Mouse (Mus musculus) hematopoietic stem cell, adult 5-6 weeks (primary cell): Measurements from ENCODE around the gene Slc22a14. TPM values are rescaled to one million over a fixed set of nuclear protein-coding genes. Genes with fewer than 3 reads are reported as not detected.
"Not testable (repeated sequence)": the region's sequence is repeated elsewhere in the genome, so short reads cannot be mapped to it uniquely, and the experiment has no call there.

Experiments
- ATAC-seq, 2 experiments: fragments of 125-278 bp in 1 of 2; replicated peaks in 1 of 2; 2 replicates each; pipeline ENCODE4 v1.8.0; 2016 to 2017; ENCODE audit warnings: inconsistent platforms in 2 of 2, mild to moderate bottlenecking in 2 of 2, moderate number of reproducible peaks in 2 of 2, low read depth in 1 of 2, moderate TSS enrichment in 1 of 2; ENCODE audit not compliant: low FRiP score in 2 of 2, poor library complexity in 2 of 2, severe bottlenecking in 2 of 2, insufficient read depth in 1 of 2, low TSS enrichment in 1 of 2
- total RNA-seq: library from RNA; stranded (forward); fragments of 172-1452, 232-1000 nt; gene quantifications from 2 replicates; pipeline ENCODE4 v1.2.3, GENCODE M21; 2017

Gene Slc22a14
- total RNA-seq, 1 experiment from 2014 or later, result not detected

DNA sequence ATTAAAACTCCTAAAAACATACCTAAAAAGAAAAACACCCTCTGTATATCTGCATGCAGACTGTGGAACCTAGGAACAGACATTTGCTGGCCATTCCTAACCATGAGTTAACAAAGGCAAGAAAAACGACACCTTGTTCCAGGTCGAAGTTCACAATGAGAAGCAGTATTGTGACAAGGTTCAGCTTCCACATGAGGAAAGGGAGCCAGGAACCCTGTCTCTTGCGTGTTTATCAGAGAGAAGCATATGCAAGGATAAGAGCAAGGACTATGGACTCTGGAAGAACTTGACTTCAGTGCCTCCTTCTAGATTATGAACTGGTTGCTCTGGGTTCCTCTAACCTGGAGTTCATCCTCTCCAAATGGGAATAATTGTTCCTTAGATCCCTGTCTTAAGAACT, 121.4 kb downstream of the Slc22a14 start:
- ATAC-seq, result no peak

DNA sequence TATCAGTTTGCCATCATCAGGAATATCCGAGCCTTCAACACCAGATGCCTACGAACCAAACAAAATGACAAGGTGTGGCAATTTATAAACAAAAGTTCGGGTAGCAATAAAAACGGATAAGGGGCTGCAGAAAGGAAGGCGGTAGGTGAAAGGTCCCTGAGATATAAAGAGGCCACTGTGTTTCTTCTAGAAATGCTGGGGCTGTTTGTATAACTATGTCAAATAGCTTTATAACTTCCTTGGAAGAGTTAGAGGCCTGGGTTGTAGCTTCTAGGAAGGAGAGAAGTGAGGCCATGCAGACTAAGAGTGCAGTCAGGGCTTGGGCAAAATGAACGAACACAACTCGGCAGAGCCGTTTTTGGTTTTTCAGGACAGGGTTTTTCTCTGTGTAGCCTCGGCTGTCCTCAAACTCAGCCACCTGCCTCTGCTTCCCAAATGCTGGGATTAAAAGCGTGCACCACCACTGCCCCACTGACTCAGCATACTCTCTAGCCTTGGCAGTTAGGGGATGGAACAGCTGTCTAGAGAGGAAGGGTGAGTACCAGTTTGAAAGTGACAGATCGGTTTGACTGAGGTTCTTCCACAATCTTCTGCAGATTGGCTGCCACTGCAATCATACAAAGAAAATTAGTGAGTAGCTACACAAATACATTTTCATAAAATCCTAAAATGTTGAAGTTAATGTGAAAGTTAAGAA, 124.0 kb downstream of the Slc22a14 start:
- no peak for ATAC-seq

DNA sequence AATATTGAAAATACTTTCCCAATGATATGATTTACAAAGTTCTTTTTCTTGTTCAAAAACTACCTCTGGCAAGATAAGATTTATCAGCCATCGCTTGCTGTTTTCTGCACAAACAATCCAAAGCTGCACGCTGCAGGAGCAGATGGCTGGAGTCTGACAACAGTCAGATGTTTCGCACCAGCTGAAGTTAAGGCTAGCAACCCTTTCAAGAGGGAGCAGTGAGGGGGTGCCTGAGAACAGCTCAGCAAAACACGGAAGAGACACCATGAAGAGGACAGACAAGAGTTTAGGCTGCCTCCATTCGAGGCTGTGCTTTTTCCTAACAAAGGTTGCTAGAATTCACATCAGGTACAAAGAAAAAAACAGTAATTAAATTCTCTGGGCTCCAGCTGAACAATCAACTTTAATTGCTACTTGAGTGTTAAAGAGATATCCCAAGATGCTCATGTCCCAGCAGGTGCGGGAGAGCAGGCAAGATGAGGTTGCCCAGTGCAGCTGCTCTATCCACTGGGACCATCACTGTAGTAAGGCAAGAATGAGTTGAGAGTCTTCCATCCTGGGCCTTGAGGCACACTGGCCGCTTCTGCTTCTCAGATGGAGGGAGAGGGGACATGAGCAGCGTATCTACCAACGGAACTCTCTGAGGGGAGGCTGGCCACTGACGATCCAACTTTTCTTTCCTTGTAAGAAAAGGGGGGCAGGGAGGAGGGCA, 124.9 kb downstream of the Slc22a14 start:
- ATAC-seq, result no peak

DNA sequence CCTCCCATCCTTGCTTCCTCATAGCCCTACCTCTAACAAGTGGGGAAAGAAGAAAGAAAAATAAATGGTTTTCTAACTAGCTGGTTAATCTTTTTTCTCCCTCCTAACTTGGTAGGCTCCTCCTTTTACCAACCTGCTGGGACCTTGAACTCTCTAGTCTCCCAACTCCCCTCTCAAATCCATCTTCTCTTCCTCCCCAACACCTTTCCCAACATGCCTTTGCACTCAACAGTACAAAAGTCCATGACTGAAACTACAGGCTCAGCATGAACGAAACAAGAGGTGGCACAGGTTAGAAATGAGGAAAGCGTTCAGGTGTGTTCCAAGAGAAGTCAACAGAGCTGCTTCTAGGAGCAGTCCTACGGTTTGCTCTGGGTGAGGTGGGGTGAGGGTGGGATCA, 126.1 kb downstream of the Slc22a14 start:
- no peak for ATAC-seq

DNA sequence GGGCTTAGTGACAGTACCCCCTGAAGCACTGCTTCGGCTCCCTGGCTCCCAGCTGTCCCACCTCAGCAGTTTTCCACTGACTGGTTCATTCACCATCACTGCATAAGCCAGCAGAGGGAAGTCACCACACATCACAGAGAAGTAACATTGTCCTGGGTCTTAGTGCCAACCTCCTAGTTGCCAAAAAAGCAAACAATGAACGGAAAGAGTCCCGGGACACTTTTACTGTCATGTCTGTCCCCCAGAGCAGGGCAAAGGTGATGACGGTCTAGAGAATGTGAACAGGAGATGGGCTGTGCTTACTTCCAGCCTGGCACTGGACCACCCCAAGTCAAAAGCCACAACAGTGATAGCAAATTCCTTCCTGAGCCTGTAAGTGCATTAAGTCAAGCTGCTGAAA, 126.6 kb downstream of the Slc22a14 start:
- ATAC-seq, result no peak

DNA sequence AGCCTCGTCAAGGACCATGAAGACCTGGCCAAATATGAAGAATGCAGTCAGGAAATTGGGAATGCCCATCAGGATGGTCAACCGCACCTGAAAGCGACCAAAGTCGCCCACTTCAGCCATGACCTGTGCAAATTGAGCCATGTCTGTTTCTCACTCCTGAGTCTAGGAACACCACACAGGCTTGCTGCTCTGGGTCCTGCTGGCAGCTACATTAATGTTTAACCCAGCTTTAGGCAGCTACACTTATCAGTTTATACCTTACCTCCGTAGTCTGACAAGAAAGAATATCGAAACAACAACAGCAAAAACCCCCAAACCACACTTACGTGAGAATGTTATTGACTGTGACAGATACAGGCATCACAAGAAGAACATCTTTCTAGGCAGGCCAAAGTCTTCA, 133.8 kb downstream of the Slc22a14 start:
- no peak for ATAC-seq

DNA sequence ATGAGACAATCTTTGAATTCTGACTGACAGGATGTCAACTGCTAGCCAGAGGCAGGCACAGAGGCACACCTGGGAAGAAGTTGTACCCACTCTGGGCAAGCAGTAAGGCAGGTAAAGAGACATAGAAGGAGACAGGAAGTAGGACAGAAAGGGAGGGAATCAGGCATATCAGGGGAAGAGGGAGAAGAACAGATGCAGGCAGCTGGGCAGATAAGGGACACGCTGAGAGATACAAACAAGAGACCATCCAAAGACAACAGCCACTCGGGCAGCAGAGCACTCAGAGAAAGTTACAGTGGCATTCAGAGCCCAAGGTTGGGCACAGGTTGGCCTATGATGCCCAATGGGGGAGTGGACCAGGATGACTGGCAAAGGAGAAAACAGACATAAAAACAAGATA, 134.5 kb downstream of the Slc22a14 start:
- ATAC-seq, result no peak

DNA sequence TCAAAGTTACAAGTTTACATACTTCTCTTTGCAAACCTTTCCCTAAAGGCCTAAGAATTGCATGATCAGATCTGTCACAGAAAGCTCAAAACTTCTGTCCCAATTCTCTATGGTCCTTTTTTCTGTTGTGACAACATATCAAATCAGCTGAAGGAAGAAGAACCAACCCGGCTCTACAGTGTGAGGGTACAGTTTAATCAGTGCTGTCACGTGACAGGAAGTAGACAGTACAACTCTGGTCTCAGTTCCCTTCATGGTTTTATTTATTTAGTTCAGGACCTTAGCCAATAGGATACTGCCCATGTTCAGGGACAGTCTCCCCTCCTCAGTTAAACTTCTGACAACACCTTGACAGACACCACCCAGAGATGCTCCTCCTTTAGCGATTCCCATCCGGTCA, 145.1 kb downstream of the Slc22a14 start:
- ATAC-seq, result no peak

DNA sequence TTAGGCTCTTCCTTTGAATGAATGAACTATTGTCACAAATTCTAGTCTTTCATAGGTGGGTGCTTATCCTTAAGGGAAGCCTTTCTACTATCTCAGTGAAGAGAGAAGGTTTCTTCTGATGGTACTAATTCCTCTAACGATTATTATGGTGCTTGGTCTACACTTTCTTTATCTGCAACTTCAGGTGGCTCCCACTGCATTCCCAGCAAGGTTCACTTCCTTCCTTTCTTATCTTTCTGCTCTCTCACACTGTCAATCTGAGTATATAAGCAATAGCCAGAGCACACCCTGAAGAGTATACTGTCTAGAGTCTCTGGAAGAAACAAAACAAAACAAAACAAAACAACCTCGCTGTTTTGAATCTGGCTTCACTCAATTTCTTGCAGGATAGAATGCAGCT, 145.7 kb downstream of the Slc22a14 start:
- ATAC-seq, result no peak

DNA sequence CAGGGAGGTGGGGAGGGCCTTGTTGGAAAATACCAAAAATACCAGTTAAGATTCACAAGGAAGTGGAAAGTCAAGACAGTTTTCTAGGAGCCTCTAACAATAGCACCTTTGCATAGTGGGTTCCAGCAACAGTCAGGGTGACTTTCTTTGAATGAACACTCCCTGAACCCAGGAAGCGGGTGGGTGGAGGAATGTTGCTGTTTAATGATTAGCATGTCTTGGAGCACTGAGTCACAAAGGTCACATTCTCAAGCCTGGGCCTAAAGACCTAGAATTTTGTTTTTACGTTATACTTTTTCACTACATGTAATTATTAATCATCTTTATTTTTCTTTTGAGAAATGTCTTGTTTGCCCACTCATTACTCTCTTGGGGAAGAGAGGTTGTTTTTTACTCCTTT, 150.0 kb downstream of the Slc22a14 start:
- not testable (repeated sequence) for ATAC-seq

DNA sequence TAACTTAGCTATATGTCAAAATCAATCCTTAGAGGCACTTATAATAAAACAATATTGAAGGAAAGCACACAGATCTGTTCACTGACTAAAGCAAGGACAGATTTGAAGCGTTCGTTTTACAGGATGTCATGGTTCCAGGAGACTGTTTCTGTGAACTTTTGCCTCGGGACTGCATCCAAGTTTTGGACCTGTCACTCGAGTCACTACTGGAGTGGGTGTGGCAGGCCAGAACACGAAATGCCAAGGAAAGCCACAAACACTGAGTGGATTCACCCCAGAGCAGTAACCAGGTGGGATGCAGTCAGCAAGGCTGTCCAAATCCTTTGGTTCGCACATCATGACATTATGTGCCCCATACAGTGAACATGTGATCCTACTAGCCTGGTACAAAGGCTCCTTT, 150.8 kb downstream of the Slc22a14 start:
- ATAC-seq, result no peak

DNA sequence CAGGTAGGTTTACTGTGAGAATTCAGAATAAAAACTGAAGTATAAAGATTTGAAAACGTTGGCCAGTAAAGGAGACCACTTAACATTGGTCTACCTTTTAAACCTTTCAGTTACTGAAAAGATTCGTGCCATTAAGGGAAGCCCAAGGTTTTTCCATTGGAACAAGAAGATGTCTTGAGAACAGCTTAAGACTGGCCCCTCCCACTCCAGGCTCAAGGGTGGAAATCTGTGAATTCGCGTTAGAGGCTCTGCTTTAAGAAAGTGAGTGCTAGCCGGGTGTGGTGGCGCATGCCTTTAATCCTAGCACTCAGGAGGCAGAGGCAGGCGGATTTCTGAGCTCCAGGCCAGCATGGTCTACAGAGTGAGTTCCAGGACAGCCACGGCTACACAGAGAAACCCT, 152.4 kb downstream of the Slc22a14 start:
- ATAC-seq, result no peak

DNA sequence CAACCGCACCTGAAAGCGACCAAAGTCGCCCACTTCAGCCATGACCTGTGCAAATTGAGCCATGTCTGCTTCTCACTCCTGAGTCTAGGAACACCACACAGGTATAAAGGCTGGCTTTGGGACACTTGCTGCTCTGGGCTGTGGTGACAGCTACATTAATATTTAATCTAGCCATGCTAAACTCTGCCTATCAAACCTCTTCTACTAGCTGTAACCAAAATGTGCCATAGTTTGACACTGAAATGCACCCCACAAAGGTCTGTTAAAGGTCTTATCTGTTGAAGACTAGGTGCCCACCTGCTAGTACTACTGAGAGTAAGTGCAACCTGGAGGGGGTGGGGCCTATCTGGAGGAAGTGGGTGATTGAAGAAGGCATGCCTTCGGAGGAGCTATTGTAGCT, 156.4 kb downstream of the Slc22a14 start, which contains the start of gene Slc22a13:
Gene Slc22a13, minus strand, starts transcription at position 101 of the 400 bp plus-strand sequence.
- ATAC-seq, result no peak

DNA sequence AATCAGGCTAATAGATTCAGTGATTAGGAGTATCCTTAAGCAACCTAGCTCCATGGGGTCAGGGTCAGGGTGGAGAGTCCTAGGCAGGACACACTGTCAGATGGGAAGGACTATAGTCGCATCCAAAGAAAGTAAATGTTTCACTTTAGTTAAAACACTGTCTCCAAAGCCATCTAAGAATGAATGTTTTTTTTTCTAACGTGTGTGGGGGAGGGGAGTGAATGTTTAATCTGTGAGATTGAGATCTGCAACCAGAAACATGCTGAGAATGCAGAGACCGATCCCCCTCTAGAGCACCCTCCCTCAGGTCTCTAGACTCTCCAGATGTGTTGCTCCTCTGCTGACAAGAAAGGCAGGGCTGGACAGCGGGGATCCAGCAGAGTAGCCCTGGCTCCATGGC, 158.2 kb downstream of the Slc22a14 start:
- no peak for ATAC-seq

DNA sequence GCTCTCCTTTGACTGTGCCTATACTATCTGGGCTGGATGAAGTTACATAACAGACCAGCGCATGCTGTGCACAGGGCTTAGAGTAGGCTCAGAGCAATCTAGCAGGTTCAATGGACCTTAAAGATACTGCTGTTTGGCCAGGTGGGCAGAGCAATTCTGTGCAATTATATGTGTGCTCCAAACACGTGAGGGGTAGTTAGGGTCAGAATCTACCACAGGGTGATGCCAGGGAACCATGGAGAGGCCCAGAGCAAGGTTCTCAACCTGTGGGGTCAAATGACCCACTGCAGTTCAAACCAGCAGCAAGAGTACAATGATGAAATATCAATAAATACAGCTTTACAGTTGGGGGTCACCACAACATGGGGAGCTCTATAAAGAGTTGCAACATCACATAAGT, 158.7 kb downstream of the Slc22a14 start:
- no peak for ATAC-seq

DNA sequence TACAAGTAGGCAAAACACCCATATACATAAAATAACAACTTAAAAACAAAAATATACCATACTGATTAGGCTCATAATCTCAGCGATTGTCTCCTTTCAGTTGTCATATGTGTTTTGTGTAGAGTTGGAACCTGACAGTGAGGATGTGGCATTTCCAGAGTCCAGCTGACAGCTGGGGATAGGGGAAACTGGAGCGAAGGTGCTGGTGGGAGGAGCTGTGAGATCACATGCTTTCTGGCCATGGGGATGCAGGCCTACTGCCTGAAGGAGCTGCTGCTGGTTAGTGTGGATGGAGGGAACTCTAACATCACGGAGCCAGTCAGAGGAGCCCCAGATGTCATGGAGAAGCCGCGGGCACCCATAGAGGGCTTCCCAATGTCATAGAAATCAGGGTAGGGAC, 159.6 kb downstream of the Slc22a14 start:
- no peak for ATAC-seq

DNA sequence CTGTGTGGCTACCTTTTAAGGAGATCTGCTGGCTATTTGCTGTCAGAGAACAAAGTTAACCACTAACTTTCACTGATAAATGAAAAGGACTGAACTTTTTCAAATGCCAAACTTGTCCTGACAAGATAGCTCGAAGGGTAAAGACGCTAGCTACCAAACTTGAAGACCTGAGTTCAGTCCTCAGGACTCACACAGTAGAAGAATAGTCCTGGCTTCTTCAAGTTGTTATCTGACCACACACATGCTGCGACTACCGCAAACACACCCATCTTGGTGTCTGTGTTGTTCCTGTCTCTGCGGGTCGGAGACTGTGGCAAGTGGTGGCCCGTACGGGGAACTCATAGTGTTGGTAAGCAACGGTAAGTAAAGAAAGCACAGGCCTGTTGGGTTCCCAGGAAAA, 161.7 kb downstream of the Slc22a14 start:
- ATAC-seq, result no peak

DNA sequence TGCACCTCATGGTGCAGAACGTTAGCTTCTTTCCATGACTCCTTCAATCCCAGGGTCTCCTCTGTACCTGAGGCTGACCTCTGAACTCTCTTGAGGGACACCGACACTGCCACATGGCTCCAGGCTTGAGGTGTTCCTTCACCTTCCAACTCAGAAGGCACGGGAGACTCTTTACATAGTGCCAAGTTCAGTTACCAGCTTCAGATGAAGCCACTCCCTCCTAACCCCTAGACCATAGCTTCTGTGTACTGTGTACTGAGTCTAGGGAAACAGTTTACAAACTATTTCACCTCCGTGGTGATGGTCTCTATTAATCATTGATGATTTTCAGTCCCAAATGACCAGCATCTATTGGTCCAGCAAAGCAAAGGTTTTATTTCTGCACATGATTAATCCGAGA, 163.7 kb downstream of the Slc22a14 start:
- ATAC-seq, result no peak
